Mouse (Mus musculus): ENCODE results near the gene Mta2.
"Not testable (repeated sequence)": the region's sequence is repeated elsewhere in the genome, so short reads cannot be mapped to it uniquely, and the experiment has no call there.

The Mta2 gene

DNA sequence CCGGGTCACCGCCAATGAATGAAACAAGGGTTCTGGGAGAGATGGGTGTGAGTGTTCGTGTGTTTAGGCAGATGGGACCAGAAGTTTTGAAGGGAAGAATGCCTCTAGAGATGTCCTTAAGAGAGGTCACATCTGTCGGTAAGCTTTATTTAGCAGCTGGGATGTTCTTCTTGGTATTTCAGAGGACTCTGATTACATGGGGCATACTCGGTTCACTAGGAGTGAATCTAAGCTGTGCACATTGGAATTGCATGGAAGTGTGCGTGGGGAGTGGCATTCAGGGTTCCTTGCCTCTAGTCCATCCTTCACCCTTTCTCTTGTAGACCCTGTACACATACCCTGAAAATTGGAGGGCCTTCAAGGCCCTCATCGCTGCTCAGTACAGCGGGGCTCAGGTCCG is 26.2 kb downstream of the Mta2 start:
- no peak for DNase-seq

DNA sequence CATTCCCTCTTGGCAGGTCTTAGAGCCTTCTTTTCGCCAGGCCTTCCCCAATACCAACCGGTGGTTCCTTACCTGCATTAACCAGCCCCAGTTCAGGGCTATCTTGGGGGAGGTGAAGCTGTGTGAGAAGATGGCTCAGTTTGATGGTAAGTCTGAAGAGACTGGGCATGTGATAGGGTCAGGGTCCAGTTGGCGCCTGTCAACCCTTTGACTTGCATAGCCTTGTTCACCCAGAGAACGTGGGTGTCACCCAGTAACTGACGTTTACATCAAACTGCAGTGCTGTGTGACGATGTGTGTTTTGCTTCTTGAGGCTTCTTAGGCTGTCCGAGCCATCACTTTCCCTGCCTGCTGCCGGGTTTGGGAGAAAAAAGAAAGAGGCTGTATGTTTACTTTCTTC is 30.8 kb downstream of the Mta2 start:
- not testable (repeated sequence) for DNase-seq

DNA sequence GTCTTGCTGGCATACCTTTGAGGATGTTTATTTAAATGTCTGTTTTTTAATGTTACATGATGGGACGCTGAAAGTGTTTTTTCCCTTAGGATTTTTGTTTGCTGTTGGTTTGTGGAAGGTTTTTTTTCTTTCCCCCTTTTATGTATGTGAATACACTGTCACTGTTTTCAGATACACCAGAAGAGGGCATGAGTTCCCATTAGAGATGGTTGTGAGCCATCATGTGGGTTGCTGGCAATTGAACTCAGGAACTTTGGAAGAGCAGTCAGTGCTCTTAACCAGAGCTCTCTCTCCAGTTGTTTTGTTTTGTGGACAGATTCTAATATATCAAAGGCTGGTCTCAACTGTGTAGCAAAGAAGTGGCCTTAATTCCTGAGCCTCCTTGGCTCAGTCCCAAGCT is 33.0 kb downstream of the Mta2 start:
- no peak for DNase-seq

GRCm38 (mm10) chr19:8975491-8975890 is 33.8 kb downstream of the Mta2 start:
- DNase-seq = no peak

GRCm38 (mm10) chr19:8976535-8976934 is 34.9 kb downstream of the Mta2 start:
- DNase-seq = no peak

DNA sequence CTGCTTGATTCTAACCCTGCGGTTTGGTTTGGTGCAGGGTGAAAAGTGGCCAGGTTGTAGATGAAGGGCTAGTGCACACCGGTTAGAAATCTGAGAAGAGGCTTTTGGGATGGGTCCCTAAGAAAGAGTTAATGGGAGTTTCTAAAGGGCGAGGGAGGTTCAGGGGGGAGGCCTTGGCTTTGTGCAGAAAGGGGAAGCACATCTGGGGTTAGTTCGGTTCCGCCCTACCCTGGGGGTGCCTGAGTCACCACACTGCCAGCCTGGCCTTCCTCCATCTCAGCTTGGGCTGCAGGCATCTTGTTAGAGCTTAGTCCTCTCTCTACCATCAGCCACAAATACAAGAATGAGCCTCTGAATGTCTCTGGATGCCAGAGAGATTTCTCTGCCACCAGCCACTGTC is 39.1 kb downstream of the Mta2 start:
- no peak for DNase-seq

GRCm38 (mm10) chr19:8981450-8982168 is 39.9 kb downstream of the Mta2 start:
- no peak for DNase-seq

DNA sequence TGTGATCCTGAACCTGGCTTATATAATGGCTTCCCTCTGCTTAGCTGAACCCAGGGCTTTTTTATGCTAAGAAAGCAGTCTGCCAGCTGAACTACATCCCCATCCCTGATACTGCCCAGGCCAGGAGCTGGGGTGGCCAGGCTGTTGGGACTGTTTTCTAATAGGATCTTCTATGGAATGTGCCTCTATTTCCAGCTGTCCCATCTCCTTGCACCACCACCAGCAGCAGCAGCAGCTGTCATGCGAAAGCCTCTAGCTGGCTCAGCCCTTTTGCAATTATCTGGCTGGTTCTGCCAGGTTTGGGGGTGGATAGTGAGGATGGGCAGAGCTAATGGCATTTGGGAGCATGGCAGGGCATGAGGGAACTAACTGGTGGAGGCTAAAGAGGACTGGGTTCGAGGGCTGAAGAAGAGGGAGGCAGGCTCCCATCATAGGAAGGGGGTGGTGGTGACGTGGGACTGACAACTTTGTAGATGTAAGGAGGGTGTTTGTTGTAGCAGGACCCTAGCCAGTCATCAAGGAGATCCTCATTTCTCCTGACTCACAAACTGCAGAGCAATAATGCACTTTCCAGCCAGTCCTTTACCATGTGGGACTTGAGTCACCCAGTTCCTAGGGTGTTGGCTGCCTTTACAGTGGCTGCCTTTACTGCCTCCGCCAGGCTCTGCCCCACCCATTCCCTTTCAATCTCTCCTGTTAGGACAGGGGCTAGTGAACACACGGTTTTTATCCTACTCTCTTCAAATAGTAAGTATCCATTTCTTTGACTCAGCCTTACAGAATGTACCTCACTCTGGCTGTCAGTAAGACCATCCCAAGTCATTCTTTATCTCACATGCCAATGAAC is 40.9 kb downstream of the Mta2 start:
- DNase-seq = no peak

DNA sequence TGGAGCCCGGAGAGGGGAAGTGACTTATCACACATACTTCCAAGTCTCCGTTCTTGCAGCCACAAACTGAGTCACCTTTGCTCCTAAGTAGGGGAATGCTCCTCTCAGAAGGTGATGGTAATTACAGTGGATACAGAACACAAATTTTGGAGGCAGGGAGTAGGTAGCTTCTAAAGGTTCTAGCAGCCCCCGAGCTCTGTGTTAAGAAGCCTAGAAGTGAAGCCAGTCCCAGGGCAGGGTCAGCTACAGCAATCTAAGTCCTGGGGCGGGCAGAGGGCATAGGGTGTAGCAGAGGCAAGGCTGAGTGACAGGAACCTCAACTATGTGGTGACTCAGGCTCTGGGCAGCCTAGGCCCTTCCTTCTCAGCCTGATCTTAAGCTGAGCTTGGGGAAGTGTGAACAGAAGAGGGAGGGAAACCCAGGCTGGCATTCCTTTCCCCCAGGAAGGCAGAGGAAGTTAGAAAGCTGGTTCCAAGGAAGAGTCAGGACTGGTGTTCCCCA is 41.5 kb downstream of the Mta2 start:
- DNase-seq = no peak

DNA sequence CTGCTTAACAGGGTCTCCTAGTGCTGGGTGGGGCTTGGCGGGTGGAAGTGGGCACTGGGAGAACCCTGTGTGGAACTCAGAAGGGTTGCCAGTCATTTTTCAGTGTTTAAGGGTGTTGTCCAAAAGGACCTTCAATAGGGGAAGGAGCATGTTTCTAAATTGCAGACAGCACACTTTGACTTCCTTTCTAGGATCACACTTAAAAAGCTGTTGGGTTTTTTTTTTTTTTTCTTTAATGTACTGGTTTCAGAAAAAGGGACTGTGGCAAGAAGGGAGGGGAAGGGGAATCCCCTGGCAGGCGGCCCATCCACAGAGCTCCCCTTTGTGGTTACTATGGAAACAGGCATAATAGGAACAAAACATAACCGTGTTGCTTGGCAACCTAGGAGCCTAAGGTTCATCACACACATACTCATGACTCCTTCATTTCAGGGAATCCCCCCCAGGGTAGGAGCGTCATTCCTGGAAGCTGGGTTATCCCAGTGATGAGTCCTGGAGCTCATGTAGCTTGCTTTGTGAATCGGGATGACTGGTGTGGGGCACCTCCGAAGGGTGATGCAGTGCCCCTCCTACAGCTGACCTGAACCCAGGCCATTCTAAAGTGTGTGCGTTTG is 42.7 kb downstream of the Mta2 start:
- DNase-seq = no peak

GRCm38 (mm10) chr19:8985891-8986290 is 44.2 kb downstream of the Mta2 start:
- no peak for DNase-seq

DNA sequence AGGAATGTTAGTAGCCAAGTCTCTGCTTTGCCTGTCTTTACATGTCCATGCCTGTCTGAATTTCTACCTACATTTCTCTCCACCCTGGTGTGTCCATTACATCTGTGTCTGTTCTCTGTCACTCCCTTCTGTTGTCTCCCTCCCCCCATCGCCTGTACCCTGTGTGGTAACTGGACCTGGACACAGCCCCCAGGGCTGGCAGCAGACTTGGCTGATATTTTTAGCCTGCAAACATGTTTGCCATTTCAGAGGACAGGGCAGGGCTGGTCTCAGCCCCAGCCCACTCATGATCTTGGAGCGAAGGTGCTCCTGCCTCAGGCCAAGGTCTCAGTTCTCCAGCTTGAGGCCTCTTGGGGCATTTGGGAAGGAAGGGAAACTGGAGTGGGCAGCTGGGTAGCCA is 46.1 kb downstream of the Mta2 start:
- DNase-seq = no peak

- no peak for DNase-seq
These were observed 46.8 kb downstream of the Mta2 start for GRCm38 (mm10) chr19:8988346-8989065.

DNA sequence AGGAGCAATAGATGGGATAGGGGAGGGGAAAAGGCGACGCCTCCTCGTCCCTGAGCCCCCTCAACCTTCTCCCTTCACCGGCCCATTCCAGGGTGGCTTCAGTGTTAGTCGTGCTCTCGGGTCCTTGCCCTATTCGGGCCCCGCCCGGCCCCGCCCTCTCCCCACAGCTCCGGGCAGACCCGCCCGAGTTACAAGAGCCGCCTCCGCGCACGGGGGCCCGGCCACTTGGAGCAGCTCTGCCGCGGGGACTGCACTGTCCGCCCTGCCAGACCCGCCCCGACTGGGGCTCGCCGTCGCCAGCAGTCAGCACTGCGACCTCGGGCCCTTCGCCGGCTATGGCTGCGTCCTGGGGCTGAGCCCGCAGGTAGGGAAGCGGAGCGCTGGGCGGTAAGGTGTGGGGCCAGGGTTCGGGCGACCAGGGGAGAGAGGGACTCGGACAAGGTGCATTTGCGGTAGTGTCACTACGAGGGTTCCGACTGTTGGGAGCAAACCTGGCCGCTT is 47.4 kb downstream of the Mta2 start, which contains the start of gene Ahnak:
TSS of gene Ahnak (plus strand) at position 219 of the 501 bp plus-strand sequence.
- no peak for DNase-seq

GRCm38 (mm10) chr19:8989567-8990431 is 48.1 kb downstream of the Mta2 start:
- no peak for DNase-seq

DNA sequence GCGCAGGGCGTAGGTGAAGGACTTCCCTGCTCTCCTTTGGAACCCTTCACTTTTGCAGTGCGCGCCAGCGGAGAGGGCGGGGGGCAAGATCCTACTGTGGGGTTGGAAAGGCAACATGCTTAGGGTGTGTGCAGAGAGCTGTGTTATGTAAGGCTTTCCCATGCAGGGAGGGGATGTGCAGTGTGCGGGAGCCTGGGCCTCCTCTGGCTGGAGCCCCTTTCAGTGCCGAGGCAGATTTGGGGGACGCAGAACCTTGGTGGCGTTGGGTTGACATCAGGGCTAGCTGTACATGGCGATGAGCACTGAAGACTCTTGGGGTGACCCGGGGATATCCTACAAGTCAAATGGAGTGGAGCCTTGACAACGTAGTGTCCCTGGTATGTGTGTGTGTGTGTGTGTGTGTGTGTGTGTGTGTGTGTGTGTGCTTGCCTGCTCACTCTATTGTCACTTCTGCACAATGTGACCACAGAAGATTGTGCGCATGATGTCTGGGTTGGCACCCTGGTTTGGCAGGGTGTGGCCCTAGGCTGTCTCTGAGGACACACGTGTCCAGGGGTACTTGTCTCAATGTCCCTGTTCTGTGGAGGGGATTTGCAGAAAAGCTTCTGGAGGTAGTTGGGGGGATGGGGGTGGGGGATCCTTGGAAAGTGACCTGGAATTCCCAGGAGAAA is 48.9 kb downstream of the Mta2 start:
- no peak for DNase-seq

- DNase-seq = no peak
These were observed 49.7 kb downstream of the Mta2 start for GRCm38 (mm10) chr19:8991245-8991870.

DNA sequence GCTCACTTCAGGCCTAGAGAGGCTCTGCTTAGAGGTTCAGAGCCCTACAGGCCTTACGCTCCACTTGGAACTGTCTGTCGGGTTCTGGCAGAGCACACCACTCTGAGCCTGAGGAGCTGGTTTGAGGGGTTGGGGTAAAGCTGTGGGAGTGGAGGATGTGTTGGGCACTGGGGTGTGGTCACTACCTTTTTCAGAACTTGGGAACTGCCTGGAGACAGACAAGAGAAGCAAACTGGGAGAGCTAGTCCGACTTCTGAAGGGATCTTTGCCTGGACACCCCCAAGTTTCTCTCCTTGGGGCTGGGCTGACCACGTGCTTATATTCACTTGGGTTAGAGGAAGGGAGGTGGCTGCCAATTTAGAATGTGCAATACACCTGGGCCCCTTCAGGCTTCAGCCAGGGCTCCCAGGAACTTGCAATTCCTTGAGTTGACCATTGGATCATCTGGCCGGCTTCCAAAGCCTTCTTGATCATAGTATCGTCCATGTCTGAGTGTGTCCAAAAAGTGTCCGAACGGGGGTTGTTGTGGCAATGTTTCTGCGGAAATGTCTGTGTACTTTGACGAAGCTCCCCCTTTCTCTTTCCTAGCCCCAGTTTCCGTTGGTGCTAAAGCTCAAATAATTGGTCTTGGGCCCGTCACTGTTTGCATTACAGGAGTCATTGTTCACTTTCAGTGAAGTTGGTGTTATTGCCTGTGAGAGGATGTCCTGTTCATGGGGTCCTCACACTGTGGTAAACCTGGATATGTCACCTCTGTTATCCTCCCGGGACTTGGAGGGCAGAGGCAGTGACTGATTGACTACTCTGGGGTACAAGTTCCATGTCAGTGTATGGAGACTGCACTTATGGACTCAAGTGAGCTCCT is 50.4 kb downstream of the Mta2 start:
- DNase-seq = no peak

DNA sequence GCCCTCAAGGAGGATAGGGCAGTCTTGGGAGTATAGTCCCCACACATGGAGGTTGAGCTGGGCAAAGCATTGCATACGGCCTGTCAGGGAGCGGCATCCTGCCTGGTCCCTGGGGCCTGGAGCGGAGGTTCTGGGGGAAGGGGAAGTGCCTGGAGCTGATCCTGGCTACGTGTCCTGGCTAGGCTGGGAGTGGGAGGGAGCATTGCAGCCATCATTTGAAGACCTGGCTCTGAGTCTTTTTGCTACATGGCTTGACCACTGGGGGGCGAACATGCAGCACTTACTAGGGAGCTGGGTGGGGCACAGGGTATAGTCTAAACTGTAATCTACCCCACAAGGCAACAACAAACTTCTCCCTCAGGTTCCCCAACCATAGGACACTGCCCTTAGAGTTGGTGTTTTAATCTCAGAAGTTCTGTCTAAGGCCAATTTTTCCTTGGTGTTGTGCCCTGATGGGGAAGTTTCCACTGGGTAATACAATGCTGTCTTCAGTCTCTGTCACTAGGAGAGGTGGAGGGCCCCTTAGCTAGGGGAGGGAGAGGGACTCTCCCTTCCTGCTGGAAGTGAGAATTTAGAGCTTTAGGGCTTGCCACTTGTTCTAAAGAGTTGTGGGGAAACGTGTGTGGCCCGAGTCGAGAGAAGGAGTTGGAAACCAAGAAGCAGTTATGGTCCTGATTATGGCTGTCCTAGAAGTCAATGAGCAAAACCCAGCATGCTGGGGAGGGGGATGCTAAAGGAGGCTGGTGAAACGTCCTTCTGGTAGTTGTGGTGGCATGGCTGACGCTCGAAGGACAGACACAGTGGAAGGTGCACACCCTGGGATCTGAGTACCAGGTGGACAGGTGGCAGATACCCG is 51.3 kb downstream of the Mta2 start:
- no peak for DNase-seq

All from cerebellum, adult 11-12 months (tissue).